Mouse (Mus musculus): ENCODE data around the gene Lingo2.

DNA sequence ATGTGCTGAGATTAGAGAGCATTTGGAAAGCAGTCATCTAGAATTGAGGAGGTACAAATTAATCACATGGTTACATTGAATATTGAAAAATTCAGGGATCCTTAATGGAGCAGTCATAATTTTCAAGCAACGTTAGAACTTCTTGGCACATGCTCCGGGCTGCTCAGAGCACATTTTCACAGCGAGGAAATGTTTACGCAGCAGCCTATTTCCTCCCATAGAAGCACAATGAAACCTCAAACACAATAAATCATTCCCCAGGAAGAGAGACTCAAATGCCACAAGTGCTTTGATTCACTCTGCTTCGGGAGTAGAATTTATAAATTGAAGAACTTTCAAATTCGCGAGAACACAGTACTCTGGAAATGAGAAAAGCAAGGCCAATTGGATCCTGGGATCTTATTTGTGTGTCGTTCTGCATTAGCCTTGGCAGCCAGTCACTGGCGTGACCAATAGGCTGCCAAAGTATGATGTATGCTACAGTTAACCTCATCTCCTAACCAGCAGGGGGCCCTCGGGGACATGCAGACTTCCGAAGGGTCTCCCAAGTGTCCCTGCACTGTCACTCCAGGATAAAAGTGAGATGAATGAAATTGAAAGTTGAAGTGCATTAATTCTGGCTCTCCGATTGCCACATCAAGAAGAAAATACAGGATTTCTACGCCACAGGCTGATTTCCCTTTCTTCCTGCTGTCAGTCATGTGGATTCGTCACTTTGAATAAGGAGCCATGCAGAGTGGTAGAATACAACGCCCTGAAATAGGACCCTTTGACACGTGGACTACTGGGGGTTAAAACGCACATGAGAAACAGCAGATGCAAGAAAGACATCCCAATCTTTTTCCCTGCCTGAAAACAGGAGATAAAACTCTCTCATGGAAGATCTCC lies 662.5 kb downstream of the Lingo2 start:
- TF ChIP-seq POLR2A (IDR thresholded peaks at IDR 0.05; ENCODE audit: borderline replicate concordance, low read depth, low read length) = no peak
- no peak for TF ChIP-seq CTCF (IDR thresholded peaks at IDR 0.05; ENCODE audit: low read depth, low read length)
